ENCODE assay signal across 19 mouse cellular contexts in genomic region chr17:4642046-4642445, GRCm38 (mm10).
"Had no signal": no experiment of that assay in that cellular context is flagged by ENCODE, and none has a peak within 500 bp of the region (broad histone marks: within the 10 kb centered on the region; RNA-seq: fewer than 3 reads in every experiment).

No protein-coding gene starts in this region.

- H3K9me3 ChIP-seq: lung, embryonic 15.5 days; midbrain, embryonic 10.5 days; midbrain, embryonic 12.5 days; neural tube, embryonic 13.5 days; neural tube, embryonic 15.5 days had no signal

- DNase-seq: lung, adult 2 months; lung, postnatal 10 days; lung, postnatal 4 days; midbrain, embryonic 14.5 days; retina, postnatal 1 day; right cerebral cortex, adult 18-20 months; right cerebral cortex, postnatal 25 days; right cerebral cortex, postnatal 4 days; spleen, adult 18-20 months; thymus, adult 18-20 months; thymus, postnatal 25 days; thymus, postnatal 4 days had no signal

- ATAC-seq: midbrain, embryonic 16.5 days had no signal

- H3K9ac ChIP-seq: lung, embryonic 15.5 days; midbrain, embryonic 12.5 days; neural tube, embryonic 13.5 days; neural tube, embryonic 15.5 days had no signal

- H3K27me3 ChIP-seq: lung, embryonic 15.5 days; midbrain, embryonic 12.5 days; neural tube, embryonic 13.5 days; neural tube, embryonic 15.5 days had no signal

- H3K36me3 ChIP-seq: lung, embryonic 15.5 days; midbrain, embryonic 10.5 days; midbrain, embryonic 12.5 days; neural tube, embryonic 13.5 days; neural tube, embryonic 15.5 days had no signal

- H3K27ac ChIP-seq: lung, embryonic 15.5 days; midbrain, embryonic 10.5 days; midbrain, embryonic 12.5 days; neural tube, embryonic 13.5 days; neural tube, embryonic 15.5 days had no signal

- H3K4me3 ChIP-seq: lung, embryonic 15.5 days; midbrain, embryonic 10.5 days; midbrain, embryonic 12.5 days; myocyte; neural tube, embryonic 13.5 days; neural tube, embryonic 15.5 days had no signal

- H3K4me1 ChIP-seq: neural tube, embryonic 15.5 days had no signal

- H3K4me2 ChIP-seq: lung, embryonic 15.5 days; midbrain, embryonic 12.5 days; neural tube, embryonic 13.5 days; neural tube, embryonic 15.5 days had no signal
